Mouse (Mus musculus): ENCODE results near the gene Cplx2. TPM values are rescaled to one million over a fixed set of nuclear protein-coding genes. Genes with fewer than 3 reads are reported as not detected.

The Cplx2 gene
- total and polyA plus RNA-seq, 2 experiments from 2014 or later = 31.2 to 106 TPM

DNA sequence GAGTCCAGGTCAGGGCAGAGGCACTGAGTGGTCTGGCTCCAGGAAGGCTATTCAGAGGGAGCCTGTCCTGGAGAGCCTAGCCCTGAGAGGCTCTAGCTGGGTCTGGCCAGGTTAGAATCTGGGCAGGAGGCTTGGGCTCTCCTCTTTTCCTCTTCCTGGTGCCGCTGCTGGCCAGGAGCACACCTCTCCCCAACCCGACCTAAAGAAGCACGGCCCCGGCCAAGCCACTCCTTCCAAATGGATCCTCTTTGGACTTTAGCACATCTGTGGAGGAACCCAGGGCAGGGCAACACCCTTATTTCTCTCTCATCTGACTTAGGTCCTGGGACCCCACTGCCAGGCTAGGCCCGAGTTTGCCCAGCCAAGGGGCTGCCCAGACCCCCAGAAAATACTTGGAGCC lies 9.3 kb downstream of the Cplx2 start:
- Histone ChIP-seq H3K9me3 (ENCODE audit: low read length) (no peaks in the 10 kb centered on the region), H3K36me3 (ENCODE audit: insufficient read depth, low read length) (peaks cover 6% of the 10 kb centered on the region; the same call in 1 of the 2 replicates), H3K4me3 (ENCODE audit: low read depth, low read length) (no peak overlapping the region), H3K9ac (replicated peaks; ENCODE audit: low read length, poor library complexity, severe bottlenecking) (no peak overlapping the region), H3K27me3 (ENCODE audit: insufficient read depth, low read length) (no peaks in the 10 kb centered on the region), H3K27ac (ENCODE audit: low read depth, low read length) (no peak overlapping the region), H3K4me1 (ENCODE audit: insufficient read depth, low read length) (0 out of 2 replicates have a peak, but pooled peaks cover 5% of the 10 kb centered on the region), H3K4me2 (ENCODE audit: low read depth, low read length, poor library complexity, severe bottlenecking) (no peak overlapping the region)
- ATAC-seq (ENCODE audit: low FRiP score) (no peak), DNase-seq (ENCODE audit: low spot score) (no peak)
- TF ChIP-seq CTCF (IDR thresholded peaks at IDR 0.05) = no peak
- 78% methylated on average over 5 of the region's 5 CpGs for WGBS

DNA sequence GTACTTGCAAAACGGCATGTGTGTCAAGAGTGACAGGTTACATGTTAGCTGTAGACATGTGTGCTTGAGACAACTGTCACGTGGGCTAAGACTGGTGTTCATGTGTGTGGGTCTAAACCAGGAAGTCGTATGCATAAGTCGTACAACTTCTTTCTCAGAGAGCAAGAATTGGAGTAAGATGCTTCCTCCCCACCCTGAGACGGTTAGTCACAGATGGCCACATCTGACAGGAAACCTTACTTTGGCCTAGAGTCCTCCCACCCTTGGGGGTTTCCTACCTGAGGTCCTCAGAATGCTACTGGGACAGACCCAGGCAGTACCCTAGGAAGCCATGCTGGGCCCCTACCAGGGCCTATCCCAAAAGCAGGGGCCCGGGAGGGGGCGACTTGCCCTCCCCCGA lies 10.2 kb downstream of the Cplx2 start:
- WGBS = 88% methylated on average over 8 of the region's 8 CpGs
- Histone ChIP-seq H3K27ac (ENCODE audit: low read depth, low read length) (no peak overlapping the region), H3K4me3 (ENCODE audit: low read depth, low read length) (no peak overlapping the region), H3K4me2 (ENCODE audit: low read depth, low read length, poor library complexity, severe bottlenecking) (no peak overlapping the region), H3K9me3 (ENCODE audit: low read length) (no peaks in the 10 kb centered on the region), H3K9ac (replicated peaks; ENCODE audit: low read length, poor library complexity, severe bottlenecking) (no peak overlapping the region), H3K27me3 (ENCODE audit: insufficient read depth, low read length) (no peaks in the 10 kb centered on the region), H3K36me3 (ENCODE audit: insufficient read depth, low read length) (peaks cover 6% of the 10 kb centered on the region; the same call in 1 of the 2 replicates), H3K4me1 (ENCODE audit: insufficient read depth, low read length) (0 out of 2 replicates have a peak, but pooled peaks cover 5% of the 10 kb centered on the region)
- ATAC-seq (ENCODE audit: low FRiP score) = no peak
- DNase-seq (ENCODE audit: low spot score) = no peak
- TF ChIP-seq CTCF (IDR thresholded peaks at IDR 0.05) = no peak

DNA sequence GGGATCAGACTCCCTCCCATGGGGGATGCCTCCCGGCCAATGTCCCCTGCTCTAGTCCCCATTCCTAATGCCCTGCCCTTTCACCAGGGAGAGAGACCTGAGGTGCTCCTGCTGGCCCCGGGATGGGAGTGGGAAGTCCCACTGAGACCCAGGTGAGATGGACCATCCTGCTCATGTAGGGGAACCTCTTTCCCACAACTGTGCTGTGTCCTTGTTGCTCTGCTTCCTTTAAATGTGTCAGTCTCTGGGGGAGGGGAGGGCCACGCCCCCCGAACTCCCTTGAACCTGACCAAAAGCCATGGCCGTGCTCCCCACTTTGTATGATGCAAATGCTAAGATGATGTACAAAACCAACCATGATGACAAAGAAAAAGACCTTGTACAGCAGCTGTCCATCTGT lies 12.4 kb downstream of the Cplx2 start:
- WGBS = 76% methylated on average over 5 of the region's 5 CpGs
- Histone ChIP-seq H3K9ac (replicated peaks; ENCODE audit: low read length, poor library complexity, severe bottlenecking) (no peak overlapping the region), H3K9me3 (ENCODE audit: low read length) (no peaks in the 10 kb centered on the region), H3K4me1 (ENCODE audit: insufficient read depth, low read length) (0 out of 2 replicates have a peak, but pooled peaks cover 5% of the 10 kb centered on the region), H3K27ac (ENCODE audit: low read depth, low read length) (no peak overlapping the region), H3K27me3 (ENCODE audit: insufficient read depth, low read length) (no peaks in the 10 kb centered on the region), H3K36me3 (ENCODE audit: insufficient read depth, low read length) (peaks cover 6% of the 10 kb centered on the region; the same call in 1 of the 2 replicates), H3K4me2 (ENCODE audit: low read depth, low read length, poor library complexity, severe bottlenecking) (no peak overlapping the region), H3K4me3 (ENCODE audit: low read depth, low read length) (no peak overlapping the region)
- no peak for TF ChIP-seq CTCF (IDR thresholded peaks at IDR 0.05)
- no peak for DNase-seq (ENCODE audit: low spot score)
- ATAC-seq (ENCODE audit: low FRiP score) = no peak

DNA sequence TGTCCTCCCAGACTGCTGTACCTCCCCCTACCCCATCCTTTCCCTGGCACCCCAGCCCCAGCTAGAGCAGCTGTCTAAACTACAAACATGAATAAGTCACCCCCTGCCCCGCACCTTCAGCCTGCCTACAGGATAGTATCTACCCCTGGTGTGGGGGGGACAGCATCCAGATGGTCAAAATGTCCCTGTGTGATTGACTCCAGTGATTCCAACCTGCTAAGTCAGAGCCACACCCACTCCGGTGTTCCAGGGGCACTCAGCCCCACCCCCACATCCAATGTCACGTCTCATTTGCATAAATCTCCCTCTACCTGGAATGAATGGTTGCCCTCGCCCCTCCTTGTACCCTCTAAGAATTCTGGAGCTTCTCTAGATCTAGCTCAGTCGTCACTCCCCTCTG lies 13.4 kb downstream of the Cplx2 start:
- 32% methylated on average over 5 of the region's 5 CpGs for WGBS
- ATAC-seq (ENCODE audit: low FRiP score) (peak; percentile 6; the same call in 1 of the 2 replicates), DNase-seq (ENCODE audit: low spot score) (no peak)
- H3K27ac ChIP-seq (ENCODE audit: low read depth, low read length) = 0 out of 2 replicates have a peak overlapping the region, but pooled peaks have one; percentile 43
- no peaks in the 10 kb centered on the region for H3K27me3 ChIP-seq (ENCODE audit: insufficient read depth, low read length)
- TF ChIP-seq CTCF (IDR thresholded peaks at IDR 0.05) = no peak
- 0 out of 2 replicates have a peak, but pooled peaks cover 5% of the 10 kb centered on the region for H3K4me1 ChIP-seq (ENCODE audit: insufficient read depth, low read length)
- no peak overlapping the region for H3K9ac ChIP-seq (replicated peaks; ENCODE audit: low read length, poor library complexity, severe bottlenecking)
- no peaks in the 10 kb centered on the region for H3K9me3 ChIP-seq (ENCODE audit: low read length)
- no peak overlapping the region for H3K4me3 ChIP-seq (ENCODE audit: low read depth, low read length)
- H3K4me2 ChIP-seq (ENCODE audit: low read depth, low read length, poor library complexity, severe bottlenecking) = no peak overlapping the region
- peaks cover 6% of the 10 kb centered on the region; the same call in 1 of the 2 replicates for H3K36me3 ChIP-seq (ENCODE audit: insufficient read depth, low read length)

DNA sequence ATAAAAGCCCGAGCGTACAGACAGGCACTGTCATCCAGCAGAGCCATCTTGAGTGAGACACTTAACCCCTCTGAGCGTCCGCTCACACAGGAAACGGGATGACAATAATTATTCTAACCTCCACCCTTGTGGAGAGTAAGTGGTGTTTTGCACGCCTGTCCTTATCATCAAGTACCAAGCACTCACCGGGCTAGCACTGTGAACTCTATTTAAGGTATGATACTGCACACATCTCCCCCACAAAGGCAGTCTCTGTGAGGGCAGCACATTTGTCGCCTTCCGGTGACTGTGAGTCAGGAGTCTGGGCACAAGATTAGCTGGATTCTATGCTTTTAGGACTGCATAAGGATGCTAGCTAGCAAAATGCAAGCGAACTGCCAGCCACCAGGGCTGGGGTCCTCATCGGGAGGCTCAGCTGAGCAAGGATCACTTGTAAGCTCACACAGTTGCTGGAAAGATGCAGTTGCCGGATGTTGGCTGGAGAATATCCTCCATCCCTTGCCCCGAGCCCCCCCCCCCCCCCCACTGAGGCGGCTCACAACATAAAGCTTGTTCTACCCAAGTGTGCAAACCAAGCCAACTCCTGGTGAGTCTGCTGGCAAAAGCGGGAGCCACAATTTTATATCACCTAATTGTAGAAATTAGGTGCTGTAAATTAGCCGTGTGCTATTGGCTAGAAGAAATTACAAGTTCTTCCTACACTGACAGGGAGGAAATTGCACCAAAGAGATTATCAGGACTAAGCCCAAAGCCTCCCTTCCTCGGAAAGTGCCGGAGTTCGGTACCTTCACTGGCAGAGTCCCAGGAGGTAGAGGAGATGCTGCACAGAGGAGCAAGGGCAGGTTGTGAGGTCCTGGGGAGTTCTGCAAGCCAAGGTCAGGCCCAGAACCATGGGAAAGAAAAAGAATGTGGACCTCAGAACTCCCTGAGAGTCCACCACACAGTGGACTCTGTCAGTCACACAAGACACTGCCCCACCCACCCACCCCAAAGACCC lies 14.2 kb downstream of the Cplx2 start:
- TF ChIP-seq CTCF (IDR thresholded peaks at IDR 0.05) = no peak
- Histone ChIP-seq H3K36me3 (ENCODE audit: insufficient read depth, low read length) (peaks cover 4% of the 10 kb centered on the region; the same call in 1 of the 2 replicates), H3K4me1 (ENCODE audit: insufficient read depth, low read length) (0 out of 2 replicates have a peak, but pooled peaks cover 7% of the 10 kb centered on the region), H3K9me3 (ENCODE audit: low read length) (no peaks in the 10 kb centered on the region), H3K27me3 (ENCODE audit: insufficient read depth, low read length) (no peaks in the 10 kb centered on the region), H3K4me3 (ENCODE audit: low read depth, low read length) (no peak overlapping the region), H3K4me2 (ENCODE audit: low read depth, low read length, poor library complexity, severe bottlenecking) (no peak overlapping the region), H3K27ac (ENCODE audit: low read depth, low read length) (0 out of 2 replicates have a peak overlapping the region, but pooled peaks have one; percentile 43), H3K9ac (replicated peaks; ENCODE audit: low read length, poor library complexity, severe bottlenecking) (no peak overlapping the region; the same call in 1 of the 2 replicates)
- ATAC-seq (ENCODE audit: low FRiP score) (no peak), DNase-seq (ENCODE audit: low spot score) (no peak)
- WGBS = 50% methylated on average over 19 of the region's 19 CpGs
